Mouse (Mus musculus): ENCODE measurements around the gene Gfpt1.

DNA sequence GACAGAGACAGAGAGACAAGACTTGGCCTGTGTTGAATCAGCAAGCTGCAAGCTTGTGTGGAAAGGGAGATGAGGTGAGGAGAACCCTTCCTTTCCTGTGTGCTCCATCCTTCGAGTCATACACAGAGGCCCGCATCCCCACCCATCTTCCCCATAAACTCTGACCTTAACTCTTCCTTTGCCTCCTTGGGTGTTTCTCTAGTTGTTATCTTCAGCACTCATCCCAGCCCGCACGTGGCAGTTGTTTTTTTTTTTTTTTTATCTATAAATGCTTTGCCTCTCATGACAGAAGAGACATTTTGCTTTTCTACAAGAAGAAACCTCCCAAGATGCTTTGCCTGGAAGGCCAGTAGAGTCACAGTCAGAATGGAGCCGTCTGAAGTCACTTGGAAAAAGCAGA is 95.8 kb downstream of the Gfpt1 start:
- no peak for TF ChIP-seq CTCF (IDR thresholded peaks at IDR 0.05; ENCODE audit: control insufficient read depth, insufficient read depth, insufficient read length)
- no peak for TF ChIP-seq USF1 (IDR thresholded peaks at IDR 0.05; ENCODE audit: low read depth)

Measured in C2C12 (cell line).